Mouse (Mus musculus) midbrain, embryonic 13.5 days (tissue): ENCODE data around the gene Gse1. TPM values are rescaled to one million over a fixed set of nuclear protein-coding genes. Genes with fewer than 3 reads are reported as not detected.

Experiments used
- ATAC-seq: fragments of 200-750 bp; cut with Nextera tagmentation; 2 replicates; pipeline ENCODE4 v1.8.0; 2017; ENCODE audit warnings: mild to moderate bottlenecking, moderate TSS enrichment, moderate library complexity
- H3K27ac ChIP-seq: fragments of 300-500 bp; sonication (generic); 2 replicates; pipeline ENCODE4 v1.5.1; 2015; ENCODE audit warnings: inconsistent platforms, mild to moderate bottlenecking, moderate library complexity
- H3K27me3 ChIP-seq: fragments of 300-500 bp; sonication (generic); 2 replicates; pipeline ENCODE4 v1.6.1; 2015; ENCODE audit warnings: mild to moderate bottlenecking, inconsistent platforms
- H3K36me3 ChIP-seq: fragments of 300-500 bp; sonication (generic); 2 replicates; pipeline ENCODE4 v1.6.1; 2015; ENCODE audit warnings: mild to moderate bottlenecking, inconsistent platforms
- H3K4me1 ChIP-seq: fragments of 300-500 bp; sonication (generic); replicated peaks from 2 replicates; pipeline ENCODE4 v1.6.1; 2015; ENCODE audit warnings: inconsistent platforms
- H3K4me2 ChIP-seq: fragments of 300-500 bp; sonication (generic); replicated peaks from 2 replicates; pipeline ENCODE4 v1.6.1; 2015; ENCODE audit warnings: moderate library complexity, mild to moderate bottlenecking, inconsistent platforms
- H3K4me3 ChIP-seq: fragments of 300-500 bp; sonication (generic); replicated peaks from 2 replicates; pipeline ENCODE4 v1.5.1; 2015; ENCODE audit warnings: mild to moderate bottlenecking, inconsistent platforms
- H3K9ac ChIP-seq: fragments of 300-500 bp; sonication (generic); replicated peaks from 2 replicates; pipeline ENCODE4 v1.6.1; 2015; ENCODE audit warnings: mild to moderate bottlenecking, inconsistent platforms
- H3K9me3 ChIP-seq: fragments of 300-500 bp; sonication (generic); 2 replicates; pipeline ENCODE4 v1.6.1; 2016; ENCODE audit warnings: mild to moderate bottlenecking, inconsistent platforms
- WGBS: fragments of 180-500 bp; shearing (Covaris S2); methylation state at CpG from one replicate; pipeline ENCODE4 v1.1.7; 2015; 5-methylcytosine and 5-hydroxymethylcytosine counted together
- polyA plus RNA-seq: library from polyadenylated mRNA; unstranded; fragments of >200 nt; fragmentation: Nextera tagmentation; extraction: Ambion mirVana; gene quantifications from 2 replicates; pipeline ENCODE4 v1.2.1, GENCODE M21; 2015

Gse1 gene
- polyA plus RNA-seq, 1 experiment from 2014 or later: 22.5 TPM

- Histone ChIP-seq H3K36me3 (no peaks in the 10 kb centered on the region), H3K27ac (0 out of 2 replicates have a peak overlapping the region, but pooled peaks have one; percentile 30), H3K4me3 (no peak overlapping the region), H3K9ac (no peak overlapping the region), H3K9me3 (no peaks in the 10 kb centered on the region), H3K4me2 (no peak overlapping the region), H3K27me3 (no peaks in the 10 kb centered on the region), H3K4me1 (peaks cover 100% of the 10 kb centered on the region)
- WGBS: 86% methylated on average over 9 of the region's 9 CpGs
- ATAC-seq: no peak
Measured at GRCm38 (mm10) chr8:120507290-120507689, 279.0 kb downstream of the Gse1 start.

DNA sequence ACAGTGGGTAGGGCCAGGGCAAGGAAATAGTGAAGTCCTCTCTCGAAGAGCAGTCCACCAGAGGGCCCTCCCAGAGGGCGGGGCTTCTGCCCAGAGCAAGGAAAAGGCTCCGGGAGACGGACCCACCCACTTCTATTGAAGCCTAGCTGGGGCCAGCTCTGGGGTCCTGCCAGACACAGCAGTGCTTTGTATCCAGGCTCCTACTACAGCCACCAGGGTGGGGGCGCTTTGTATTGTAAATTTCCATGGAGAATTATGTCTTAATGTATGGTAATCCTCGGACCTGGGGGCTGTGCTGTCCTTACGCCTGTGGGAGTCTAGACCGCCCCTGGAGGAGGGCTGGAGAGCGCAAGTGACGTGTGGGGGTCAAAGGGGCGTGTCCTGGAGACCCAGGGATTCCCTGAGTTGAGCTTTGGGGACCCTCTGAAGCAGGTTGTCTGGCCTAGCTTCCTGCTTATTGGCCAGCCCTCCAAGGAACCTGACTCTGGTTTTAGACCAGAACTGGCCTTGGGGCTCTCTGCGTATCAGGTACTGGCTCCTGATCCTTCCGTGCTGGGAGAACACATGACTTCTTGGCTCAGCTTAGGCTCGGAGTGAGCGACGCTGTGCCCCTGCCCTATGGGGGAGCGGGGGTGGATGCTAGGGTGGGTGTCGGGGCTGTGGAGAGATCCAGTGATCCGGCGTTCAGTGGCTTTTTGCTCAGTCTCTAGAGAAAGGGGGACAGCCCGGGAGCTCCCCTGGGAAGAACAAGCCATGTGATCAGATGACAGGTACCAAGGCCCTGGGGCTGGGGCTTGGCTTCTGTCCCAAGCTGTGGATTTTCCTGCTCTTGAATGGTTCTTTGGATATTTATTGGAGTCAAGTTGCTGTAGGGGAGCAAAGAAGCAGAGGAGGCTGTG is 281.1 kb downstream of the Gse1 start:
- Histone ChIP-seq H3K4me2 (peak overlapping the region; percentile 48), H3K4me3 (peak overlapping the region; percentile 6; the same call in 1 of the 2 replicates), H3K36me3 (no peaks in the 10 kb centered on the region), H3K27ac (peak overlapping the region; percentile 81), H3K4me1 (peaks cover 100% of the 10 kb centered on the region), H3K9ac (peak overlapping the region; percentile 52), H3K27me3 (no peaks in the 10 kb centered on the region), H3K9me3 (no peaks in the 10 kb centered on the region)
- ATAC-seq: peak; percentile 75
- under 1% methylated on average over 21 of the region's 21 CpGs for WGBS

GRCm38 (mm10) chr8:120510035-120510416 is 281.8 kb downstream of the Gse1 start:
- peak overlapping the region; percentile 6; the same call in 1 of the 2 replicates for H3K4me3 ChIP-seq
- H3K9me3 ChIP-seq: no peaks in the 10 kb centered on the region
- peak overlapping the region; percentile 52; the same call in 1 of the 2 replicates for H3K9ac ChIP-seq
- H3K4me1 ChIP-seq: peaks cover 100% of the 10 kb centered on the region
- no peaks in the 10 kb centered on the region for H3K36me3 ChIP-seq
- no peaks in the 10 kb centered on the region for H3K27me3 ChIP-seq
- peak overlapping the region; percentile 48 for H3K4me2 ChIP-seq
- 2% methylated on average over 6 of the region's 6 CpGs for WGBS
- H3K27ac ChIP-seq: peak overlapping the region; percentile 81
- ATAC-seq: no peak

DNA sequence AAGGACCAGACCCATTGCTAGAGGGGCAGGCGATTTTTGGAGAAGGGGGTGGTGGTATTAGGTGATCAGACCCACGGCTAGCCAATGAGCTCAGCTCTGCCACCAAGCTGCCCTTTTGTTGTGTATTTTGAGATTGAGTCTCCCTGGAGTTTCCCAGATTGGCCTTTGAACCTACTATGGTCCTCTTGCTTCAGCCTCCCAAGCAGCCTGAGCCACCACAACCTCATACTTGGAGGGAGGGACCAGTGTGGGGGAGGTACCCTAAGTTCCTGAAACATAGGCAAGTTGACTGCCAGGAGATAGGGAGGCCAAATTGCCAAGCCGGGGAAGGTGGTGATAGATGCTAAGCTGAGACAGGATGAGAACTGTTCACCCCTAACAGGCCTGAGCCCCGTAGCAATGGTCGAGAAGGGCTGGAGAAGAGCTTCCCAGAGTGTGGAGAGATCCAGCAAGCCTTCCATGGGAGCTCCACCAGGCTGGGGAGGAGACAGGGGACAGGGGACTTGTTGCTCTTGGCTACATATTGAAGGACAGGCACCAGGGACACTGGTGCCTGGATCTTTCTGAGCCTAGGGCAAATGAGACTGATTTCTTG is 282.7 kb downstream of the Gse1 start:
- Histone ChIP-seq H3K9me3 (no peaks in the 10 kb centered on the region), H3K27me3 (no peaks in the 10 kb centered on the region), H3K4me2 (peak overlapping the region; percentile 23), H3K9ac (peak overlapping the region; percentile 37), H3K4me3 (no peak overlapping the region), H3K36me3 (no peaks in the 10 kb centered on the region), H3K4me1 (peaks cover 100% of the 10 kb centered on the region), H3K27ac (peak overlapping the region; percentile 94; the same call in 1 of the 2 replicates)
- ATAC-seq: no peak
- WGBS: 35% methylated on average over 5 of the region's 5 CpGs

DNA sequence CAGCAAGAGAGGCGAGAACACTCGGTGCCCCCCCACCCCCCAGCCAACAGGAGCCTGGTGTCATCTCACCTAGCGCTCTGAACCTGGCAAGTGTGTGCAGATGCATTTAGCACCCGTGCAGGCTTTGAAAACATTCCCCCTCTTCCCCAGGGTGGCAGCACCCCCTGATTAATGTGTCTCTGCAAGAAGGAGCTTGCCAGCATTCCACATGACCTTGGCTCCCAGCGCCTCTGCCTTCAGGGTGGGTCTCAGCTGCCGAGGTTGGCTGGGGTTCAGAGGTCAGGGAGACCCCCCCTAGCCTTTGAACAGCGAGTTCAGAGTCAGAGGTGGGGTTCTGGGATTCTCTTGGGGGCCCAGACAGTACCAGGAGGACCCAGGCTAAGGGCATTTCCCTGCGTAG is 283.5 kb downstream of the Gse1 start:
- H3K4me1 ChIP-seq: peaks cover 100% of the 10 kb centered on the region
- H3K4me3 ChIP-seq: no peak overlapping the region
- peak overlapping the region; percentile 94 for H3K27ac ChIP-seq
- 37% methylated on average over 8 of the region's 8 CpGs for WGBS
- peak overlapping the region; percentile 23 for H3K4me2 ChIP-seq
- no peaks in the 10 kb centered on the region for H3K36me3 ChIP-seq
- H3K9me3 ChIP-seq: no peaks in the 10 kb centered on the region
- no peaks in the 10 kb centered on the region for H3K27me3 ChIP-seq
- ATAC-seq: no peak
- H3K9ac ChIP-seq: peak overlapping the region; percentile 37

DNA sequence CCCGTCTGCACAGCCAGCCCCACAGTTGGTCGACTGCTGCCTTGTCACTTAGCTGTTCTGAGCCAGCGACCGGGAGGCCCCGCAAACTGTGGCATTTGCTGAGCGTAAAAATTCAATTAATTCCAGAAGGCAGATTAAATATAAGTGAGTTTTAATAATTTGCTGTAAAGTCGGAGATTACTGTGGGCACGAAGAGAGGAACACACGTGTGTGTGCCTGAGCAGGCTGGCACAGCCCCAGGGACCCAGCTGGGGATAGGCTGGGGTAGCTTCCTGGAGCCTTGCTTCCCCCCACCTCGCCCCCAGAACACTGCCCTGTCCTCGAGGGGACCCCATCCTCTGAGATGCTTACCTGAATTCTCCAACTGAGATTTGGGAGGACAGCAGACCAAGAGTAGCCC is 284.1 kb downstream of the Gse1 start:
- peak overlapping the region; percentile 37; the same call in 1 of the 2 replicates for H3K9ac ChIP-seq
- ATAC-seq: no peak
- 20% methylated on average over 11 of the region's 11 CpGs for WGBS

GRCm38 (mm10) chr8:120513145-120513544 is 284.9 kb downstream of the Gse1 start:
- WGBS: 22% methylated on average over 6 of the region's 6 CpGs
- H3K4me1 ChIP-seq: peaks cover 100% of the 10 kb centered on the region
- no peak for ATAC-seq
- no peaks in the 10 kb centered on the region for H3K9me3 ChIP-seq
- H3K27ac ChIP-seq: peak overlapping the region; percentile 94
- H3K27me3 ChIP-seq: no peaks in the 10 kb centered on the region
- peak overlapping the region; percentile 64 for H3K9ac ChIP-seq
- peak overlapping the region; percentile 41 for H3K4me2 ChIP-seq
- H3K4me3 ChIP-seq: no peak overlapping the region
- no peaks in the 10 kb centered on the region for H3K36me3 ChIP-seq

More for the DNA sequence above, 284.1 kb downstream of the Gse1 start:
- Histone ChIP-seq H3K4me2 (peak overlapping the region; percentile 23), H3K36me3 (no peaks in the 10 kb centered on the region), H3K27me3 (no peaks in the 10 kb centered on the region), H3K27ac (peak overlapping the region; percentile 94), H3K4me3 (no peak overlapping the region), H3K4me1 (peaks cover 100% of the 10 kb centered on the region), H3K9me3 (no peaks in the 10 kb centered on the region)

DNA sequence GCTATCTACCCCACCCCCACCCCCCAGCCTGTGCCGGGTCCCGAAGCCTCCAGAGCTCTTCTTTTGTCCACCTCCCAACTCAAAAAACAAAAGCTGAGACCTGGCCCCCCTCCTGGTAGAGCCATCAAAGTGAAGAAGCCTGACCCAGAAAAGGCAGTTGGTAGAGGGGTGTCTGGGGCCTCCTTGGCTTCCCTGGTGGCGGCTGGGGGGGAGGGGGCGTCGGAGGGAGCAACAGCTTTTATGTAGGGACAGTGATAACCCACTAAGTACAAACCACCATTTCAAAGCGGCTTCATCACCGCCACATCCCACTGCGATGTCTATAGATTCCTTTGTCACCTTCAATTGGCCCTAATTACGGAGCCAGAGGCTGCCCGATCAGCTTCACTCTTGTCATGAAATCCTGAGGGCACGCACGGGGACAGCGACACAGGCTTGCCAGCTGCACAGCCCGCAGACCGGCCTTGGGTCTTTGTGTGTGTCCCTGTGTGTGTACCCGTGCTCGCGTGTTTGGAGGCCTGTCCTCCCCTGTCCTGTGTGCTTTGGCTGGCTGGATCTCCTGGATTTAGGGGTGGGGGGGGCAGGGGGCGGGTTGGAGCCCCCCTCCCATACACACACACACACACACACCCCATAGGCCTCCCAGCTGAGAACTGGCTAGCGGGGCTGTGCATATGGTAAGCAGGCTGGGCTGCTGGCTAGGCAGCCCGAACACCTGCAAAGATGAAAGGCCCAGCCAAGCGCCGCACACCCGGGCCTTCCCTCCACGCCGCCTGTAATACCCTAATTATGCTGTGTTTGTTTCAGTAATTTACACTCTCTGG is 285.6 kb downstream of the Gse1 start:
- Histone ChIP-seq H3K4me2 (peak overlapping the region; percentile 41), H3K9ac (peak overlapping the region; percentile 64), H3K4me1 (peaks cover 100% of the 10 kb centered on the region), H3K36me3 (no peaks in the 10 kb centered on the region), H3K9me3 (no peaks in the 10 kb centered on the region), H3K4me3 (0 out of 2 replicates have a peak overlapping the region, but pooled peaks have one; percentile 6), H3K27ac (peak overlapping the region; percentile 94), H3K27me3 (no peaks in the 10 kb centered on the region)
- peak; percentile 73 for ATAC-seq
- 4% methylated on average over 26 of the region's 26 CpGs for WGBS

DNA sequence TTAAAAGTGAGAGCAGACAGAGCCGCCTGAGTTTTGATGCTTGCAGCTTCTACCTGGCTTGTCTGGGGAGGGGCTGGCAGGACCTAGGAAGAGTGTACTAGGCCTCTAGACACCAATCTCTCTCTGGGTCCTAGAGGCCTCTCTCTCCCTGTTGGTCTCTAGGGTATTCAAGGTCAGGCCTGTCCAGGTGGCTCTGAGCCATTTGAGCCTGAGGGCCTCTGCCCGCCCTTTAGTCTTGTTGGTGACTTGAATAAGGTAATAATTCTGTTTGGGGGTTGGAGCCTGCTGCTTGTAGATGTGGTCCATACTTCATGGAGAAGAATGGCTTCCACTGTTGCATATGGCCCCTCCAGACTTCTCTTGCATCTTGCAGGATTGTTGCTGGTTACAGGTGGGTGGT is 287.0 kb downstream of the Gse1 start:
- no peaks in the 10 kb centered on the region for H3K27me3 ChIP-seq
- peaks cover 100% of the 10 kb centered on the region for H3K4me1 ChIP-seq
- ATAC-seq: no peak
- peak overlapping the region; percentile 94 for H3K27ac ChIP-seq
- WGBS: 94% methylated on average over 2 of the region's 2 CpGs
- H3K4me2 ChIP-seq: no peak overlapping the region
- H3K9me3 ChIP-seq: no peaks in the 10 kb centered on the region
- H3K4me3 ChIP-seq: no peak overlapping the region
- H3K9ac ChIP-seq: no peak overlapping the region
- H3K36me3 ChIP-seq: no peaks in the 10 kb centered on the region

DNA sequence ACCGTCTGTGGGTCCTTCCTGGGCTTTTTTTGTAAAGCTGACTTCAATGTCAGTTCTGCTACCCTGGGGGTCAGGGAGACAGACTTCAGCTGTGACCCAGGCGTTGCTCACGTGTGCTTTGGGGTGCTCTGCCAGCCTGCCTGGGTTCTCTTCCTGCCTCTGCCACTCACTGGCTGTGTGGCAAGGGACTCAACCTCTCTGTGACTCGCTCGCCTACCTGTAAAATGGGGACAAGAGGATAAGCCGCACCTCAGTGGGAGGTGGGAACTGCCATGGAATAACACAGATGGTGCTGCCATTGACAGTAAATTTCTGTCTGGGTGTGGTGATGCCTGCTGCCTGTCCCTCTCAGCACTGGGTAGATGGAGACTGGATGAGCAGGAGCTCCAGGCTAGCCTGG is 287.4 kb downstream of the Gse1 start:
- no peak for ATAC-seq
- no peaks in the 10 kb centered on the region for H3K27me3 ChIP-seq
- H3K36me3 ChIP-seq: no peaks in the 10 kb centered on the region
- H3K9ac ChIP-seq: no peak overlapping the region
- no peaks in the 10 kb centered on the region for H3K9me3 ChIP-seq
- WGBS: 80% methylated on average over 6 of the region's 6 CpGs
- H3K4me3 ChIP-seq: no peak overlapping the region
- peak overlapping the region; percentile 68; the same call in 1 of the 2 replicates for H3K27ac ChIP-seq
- no peak overlapping the region for H3K4me2 ChIP-seq
- H3K4me1 ChIP-seq: peaks cover 100% of the 10 kb centered on the region

- no peak overlapping the region for H3K4me3 ChIP-seq
- 10% methylated on average over 12 of the region's 12 CpGs for WGBS
- H3K9ac ChIP-seq: no peak overlapping the region
- H3K4me2 ChIP-seq: no peak overlapping the region
- no peaks in the 10 kb centered on the region for H3K27me3 ChIP-seq
- no peaks in the 10 kb centered on the region for H3K36me3 ChIP-seq
- H3K9me3 ChIP-seq: no peaks in the 10 kb centered on the region
- H3K27ac ChIP-seq: peak overlapping the region; percentile 68
- H3K4me1 ChIP-seq: peaks cover 100% of the 10 kb centered on the region
- ATAC-seq: no peak
Measured at GRCm38 (mm10) chr8:120516182-120516755, 288.0 kb downstream of the Gse1 start.
